Mouse (Mus musculus): ENCODE data around the gene Omd. TPM values are rescaled to one million over a fixed set of nuclear protein-coding genes. Genes with fewer than 3 reads are reported as not detected.
"Not testable (repeated sequence)": the region's sequence is repeated elsewhere in the genome, so short reads cannot be mapped to it uniquely, and the experiment has no call there.

Omd gene
- total RNA-seq (2015; ENCODE audit: low replicate concordance) (1.5 TPM in 1 of 2 replicates, not detected in the other), total RNA-seq (2017; ENCODE audit: low replicate concordance) (1.4 TPM in 1 of 2 replicates, not detected in the other)

DNA sequence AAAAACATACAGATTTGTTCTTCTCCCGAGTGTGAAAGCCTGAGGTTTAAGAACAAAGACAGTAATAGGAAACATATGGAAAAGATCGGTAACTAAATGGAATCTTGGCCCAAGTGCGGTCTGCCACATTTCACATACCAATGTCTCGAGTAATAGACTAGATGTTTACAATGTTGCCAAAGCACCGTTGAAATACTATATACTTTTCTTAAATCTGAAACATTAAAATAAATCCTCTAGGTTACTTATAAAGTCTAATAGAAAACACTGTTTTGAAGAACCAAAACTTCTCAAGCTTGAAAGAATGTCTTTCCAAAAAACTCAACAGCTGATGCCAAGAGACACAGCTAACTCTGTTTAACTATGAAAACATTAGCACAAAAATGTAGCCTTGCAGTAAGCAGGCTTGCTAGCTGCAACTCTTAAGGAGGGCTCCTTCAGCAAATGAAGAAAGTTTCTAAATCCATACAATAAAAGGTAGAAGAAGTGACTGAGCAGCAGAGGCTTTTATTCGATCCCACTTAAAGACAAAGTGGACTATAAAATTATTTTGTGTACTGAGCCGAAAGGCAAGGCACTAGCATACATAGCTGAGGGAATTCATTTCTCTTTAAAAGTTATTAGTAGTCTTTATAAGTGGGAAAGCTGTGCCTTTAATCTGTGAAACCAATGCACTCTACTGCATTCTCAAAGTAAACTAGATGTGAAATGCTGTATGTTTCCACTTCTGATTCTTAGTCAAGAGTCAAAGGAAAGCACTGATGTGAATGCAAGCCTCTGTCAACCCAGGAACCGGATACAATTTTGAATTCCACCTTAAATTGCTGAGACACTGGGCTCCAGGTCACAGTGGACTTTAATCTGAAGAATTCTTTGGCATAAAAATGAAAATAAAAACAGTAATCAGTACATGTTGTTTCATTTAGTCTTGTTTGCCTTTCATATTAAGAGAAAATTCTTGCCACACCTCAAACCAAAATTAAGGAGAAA lies at the start of gene Omd:
Gene Omd, plus strand, starts transcription at position 922 of the 990 bp plus-strand sequence.
- no peak for ATAC-seq (replicated peaks; ENCODE audit: low FRiP score, poor library complexity, severe bottlenecking)

DNA sequence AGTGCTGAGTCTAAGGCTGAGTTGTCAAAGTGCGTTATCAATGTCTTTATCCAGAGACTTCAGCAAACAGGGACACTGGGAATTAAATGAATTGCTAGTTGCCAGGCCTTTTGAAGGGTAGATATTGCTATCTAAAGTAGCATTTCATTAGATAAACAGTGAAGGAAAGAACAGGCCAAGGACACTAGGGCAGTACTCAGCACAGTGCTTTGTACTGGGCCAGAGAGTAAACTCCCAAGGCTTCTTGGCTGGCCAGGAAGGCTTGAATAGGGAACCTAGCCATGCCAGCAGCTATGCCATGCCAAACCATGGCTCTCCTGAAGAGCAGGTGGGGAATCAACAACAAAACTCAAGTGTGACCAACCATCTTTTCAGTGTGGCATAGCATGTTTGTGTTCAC lies 45.3 kb upstream of the Omd start:
- ATAC-seq (replicated peaks; ENCODE audit: low FRiP score, poor library complexity, severe bottlenecking) = no peak

DNA sequence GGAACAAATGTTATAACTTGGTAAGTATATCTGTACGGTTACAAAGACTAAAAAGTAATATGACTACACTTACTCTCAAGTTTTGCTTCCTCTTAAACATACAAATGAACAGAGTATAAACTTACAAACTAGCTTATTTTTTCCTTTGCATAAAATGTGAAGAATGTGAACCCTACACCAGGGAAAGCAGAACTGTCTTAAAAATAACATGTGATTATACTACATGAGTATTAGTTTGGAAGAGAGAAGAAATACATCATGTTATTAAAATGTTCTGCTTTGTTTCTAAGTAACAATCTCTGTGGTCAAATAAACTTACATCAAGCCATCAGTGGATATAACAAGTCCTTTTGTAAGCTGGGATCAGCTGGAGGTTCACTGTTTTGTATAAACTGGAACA lies 43.6 kb upstream of the Omd start:
- no peak for ATAC-seq (replicated peaks; ENCODE audit: low FRiP score, poor library complexity, severe bottlenecking)

DNA sequence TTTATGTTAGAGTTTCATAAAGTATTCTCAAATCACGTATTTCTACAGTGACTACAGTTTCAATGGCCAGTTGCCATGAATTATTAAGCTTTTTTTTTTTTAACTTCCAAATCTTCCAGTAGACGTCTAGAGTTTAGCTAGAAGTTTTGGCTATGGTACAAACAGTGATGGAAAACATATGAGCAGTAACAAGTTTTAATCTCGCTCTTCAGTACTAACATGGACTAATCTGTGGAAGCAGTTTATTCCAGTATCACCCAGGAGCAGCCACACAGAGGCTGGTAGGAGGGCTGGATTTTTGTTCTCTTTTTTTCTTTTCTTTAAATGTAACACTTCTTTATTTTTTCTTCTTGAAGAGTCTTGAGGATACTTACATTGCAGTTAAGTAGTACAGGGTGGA lies 38.0 kb upstream of the Omd start, which contains the start of gene Aspn:
Gene Aspn, plus strand, starts transcription at position 165 of the 400 bp plus-strand sequence.
- no peak for ATAC-seq (replicated peaks; ENCODE audit: low FRiP score, poor library complexity, severe bottlenecking)

DNA sequence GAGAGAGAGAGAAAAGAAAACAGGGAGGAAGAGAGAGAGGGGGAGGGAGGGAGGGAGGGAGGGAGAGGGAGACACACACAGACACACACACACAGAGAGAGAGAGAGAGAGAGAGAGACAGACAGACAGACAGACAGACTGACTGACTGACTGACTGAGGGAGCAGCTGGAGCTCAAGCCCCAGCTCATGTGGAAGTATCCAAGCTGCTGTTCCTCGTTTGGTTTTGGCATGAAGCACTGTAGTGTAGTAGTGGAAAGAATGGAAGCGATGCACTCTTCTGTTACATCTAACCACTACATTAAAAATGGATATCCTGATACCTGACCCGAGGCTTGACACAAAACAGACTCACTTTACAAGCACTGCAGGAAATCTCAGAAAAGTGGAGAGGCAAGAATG lies 36.6 kb upstream of the Omd start:
- no peak for ATAC-seq (replicated peaks; ENCODE audit: low FRiP score, poor library complexity, severe bottlenecking)

DNA sequence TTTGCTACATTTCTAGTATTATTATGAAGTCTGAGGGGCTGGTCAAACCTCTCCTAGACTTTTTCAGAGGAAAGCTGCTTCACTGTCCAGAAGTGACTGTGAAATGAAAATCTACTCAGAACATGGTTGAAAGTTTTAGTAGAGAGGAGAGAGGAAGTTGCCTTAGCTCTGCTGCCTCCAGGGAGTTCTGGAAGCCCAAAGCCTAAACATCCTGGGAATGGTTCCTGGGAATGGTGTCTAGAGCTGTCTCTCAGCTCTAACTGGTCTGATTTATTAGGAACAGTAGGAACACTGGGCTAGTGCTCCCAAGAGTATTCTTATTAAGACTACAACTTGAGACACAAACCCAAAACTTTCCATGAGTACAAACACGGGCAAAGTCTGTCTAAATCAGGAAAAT lies 35.7 kb upstream of the Omd start:
- no peak for ATAC-seq (replicated peaks; ENCODE audit: low FRiP score, poor library complexity, severe bottlenecking)

DNA sequence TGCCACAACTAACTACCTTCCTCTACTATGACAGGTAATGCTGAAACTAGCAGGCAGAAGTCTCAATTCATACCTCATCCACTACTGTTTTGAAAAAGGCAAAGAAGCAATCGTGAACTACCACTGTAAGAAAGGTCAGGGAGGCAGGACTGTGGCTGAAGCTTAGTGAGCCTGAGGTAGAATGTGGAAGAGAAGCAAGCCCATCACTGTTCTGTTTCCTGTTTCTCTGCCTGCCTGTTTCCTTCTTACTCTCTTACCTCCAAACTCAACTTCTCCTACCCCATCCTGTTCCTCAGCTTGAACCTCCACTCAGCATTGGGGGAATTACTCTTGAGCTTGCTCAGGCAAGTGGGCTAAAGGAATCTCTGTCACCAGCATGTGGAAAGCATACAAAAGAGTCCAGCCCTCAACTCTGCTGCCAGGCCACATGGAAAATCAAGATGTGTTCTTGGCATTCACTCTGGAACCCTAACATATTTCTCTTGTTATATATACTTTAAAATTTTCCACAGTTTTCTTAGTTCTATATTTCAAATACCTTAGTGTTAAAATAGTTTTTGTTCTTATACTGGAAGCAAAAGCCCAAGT lies 34.6 kb upstream of the Omd start:
- ATAC-seq (replicated peaks; ENCODE audit: low FRiP score, poor library complexity, severe bottlenecking) = no peak

DNA sequence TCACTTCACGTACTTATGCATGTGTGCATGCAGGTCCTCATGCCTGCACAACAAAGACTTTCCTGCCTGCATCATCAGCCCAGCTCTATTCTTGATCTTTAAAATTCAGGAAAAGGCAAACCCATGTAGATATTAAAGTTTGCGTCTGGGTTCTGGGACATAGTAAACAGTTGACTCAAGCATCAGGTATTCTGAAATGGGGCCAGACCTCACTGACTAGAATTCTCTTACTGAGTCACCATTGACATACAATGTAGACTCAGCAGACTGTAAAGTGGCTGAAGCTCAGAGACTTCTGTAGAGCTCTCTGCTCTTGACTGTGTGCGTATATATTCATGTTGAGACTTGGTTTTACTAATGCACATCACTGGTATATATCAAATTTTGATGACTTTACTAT lies 32.6 kb upstream of the Omd start:
- ATAC-seq (replicated peaks; ENCODE audit: low FRiP score, poor library complexity, severe bottlenecking) = no peak

DNA sequence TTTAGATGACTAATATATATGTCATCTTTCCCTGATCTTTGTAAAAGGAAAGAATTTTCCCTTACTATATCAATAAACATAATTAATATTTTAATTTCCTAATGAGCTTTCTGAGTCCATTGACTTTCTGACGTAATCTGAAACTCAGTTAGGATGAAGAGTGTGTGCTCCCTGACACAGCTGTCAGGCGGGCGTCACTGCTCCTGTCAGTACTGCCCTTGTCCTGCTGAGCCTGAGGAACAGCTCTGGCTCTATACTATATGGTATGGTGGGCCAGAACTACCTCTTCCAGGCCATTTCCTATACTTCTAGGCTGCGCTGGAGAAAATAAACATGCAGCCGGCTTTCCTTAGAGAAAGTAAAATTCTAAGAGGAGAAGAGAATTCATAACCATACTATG lies 27.7 kb upstream of the Omd start:
- ATAC-seq (replicated peaks; ENCODE audit: low FRiP score, poor library complexity, severe bottlenecking) = no peak

DNA sequence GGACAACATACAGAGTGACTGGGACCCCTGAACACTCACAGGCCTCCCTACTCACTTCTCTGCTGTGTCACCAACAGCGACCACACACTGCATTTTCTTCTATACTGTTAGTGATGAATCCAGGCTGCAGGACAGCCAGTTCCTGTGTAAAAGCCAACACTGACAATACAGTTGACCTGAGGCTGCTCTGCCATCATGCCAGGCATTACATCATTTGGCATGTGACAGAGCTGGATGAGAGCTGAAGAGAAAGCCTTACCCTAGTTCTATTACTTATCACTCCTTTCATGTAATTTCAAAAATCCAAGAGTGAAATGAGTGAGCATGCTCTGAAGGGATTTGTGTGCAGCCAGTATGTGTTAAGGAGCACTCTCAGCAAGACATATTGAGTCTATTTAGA lies 26.1 kb upstream of the Omd start:
- no peak for ATAC-seq (replicated peaks; ENCODE audit: low FRiP score, poor library complexity, severe bottlenecking)

DNA sequence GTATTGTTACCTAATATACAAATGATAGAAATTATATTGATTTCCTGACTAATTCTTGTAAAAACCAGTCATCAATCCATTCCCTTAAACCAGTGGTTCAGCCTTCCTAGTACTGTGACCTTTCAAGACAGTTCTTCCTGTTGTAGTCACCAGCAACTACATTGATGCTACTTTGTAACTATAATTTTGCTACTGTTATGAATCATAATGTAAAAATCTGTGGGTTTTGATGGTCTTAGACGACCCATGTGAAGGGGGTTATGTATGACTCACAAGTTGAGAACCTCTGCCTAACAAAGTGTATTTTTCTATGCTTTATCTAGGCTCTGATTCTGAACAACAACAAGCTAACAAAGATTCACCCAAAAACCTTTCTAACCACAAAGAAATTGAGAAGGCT lies 25.3 kb upstream of the Omd start:
- no peak for ATAC-seq (replicated peaks; ENCODE audit: low FRiP score, poor library complexity, severe bottlenecking)

DNA sequence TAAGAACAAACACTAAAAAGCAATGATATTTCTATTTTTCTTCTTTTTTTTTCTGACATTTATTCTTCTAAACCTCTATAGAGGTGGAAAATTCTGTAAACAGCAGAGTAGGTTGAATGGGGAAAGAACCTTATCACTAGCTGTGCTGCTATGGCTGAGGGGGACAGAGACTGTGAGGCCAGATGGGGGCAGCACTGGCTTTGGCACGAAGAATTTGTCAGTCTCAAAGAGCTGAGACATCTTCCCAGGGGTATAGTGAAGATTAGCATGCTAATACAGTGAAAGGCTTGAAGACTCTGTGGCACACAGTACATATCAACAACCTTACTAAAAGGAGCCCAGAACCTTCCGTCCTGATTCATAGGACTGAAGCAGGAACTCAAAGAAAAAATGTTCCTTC lies 23.1 kb upstream of the Omd start:
- no peak for ATAC-seq (replicated peaks; ENCODE audit: low FRiP score, poor library complexity, severe bottlenecking)

DNA sequence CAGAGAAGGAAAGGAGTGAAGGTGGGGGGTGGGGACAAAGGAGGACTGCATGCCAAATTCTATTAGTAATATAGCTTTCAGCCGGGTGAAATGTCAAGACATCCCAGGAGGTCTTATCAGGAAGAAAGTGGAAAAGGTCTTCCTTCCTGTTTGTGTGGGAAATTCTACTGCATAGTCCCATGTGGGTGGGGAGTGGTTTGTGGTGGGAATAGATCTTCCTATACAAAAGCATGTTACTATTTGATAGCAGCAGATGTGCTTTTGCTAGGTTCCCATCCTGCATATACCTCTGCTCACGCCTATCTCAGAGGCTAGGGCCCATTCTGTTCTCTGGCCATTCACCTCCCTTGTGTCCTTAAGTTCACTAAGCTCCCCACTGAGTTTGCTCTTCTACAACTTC lies 21.4 kb upstream of the Omd start:
- ATAC-seq (replicated peaks; ENCODE audit: low FRiP score, poor library complexity, severe bottlenecking) = no peak

DNA sequence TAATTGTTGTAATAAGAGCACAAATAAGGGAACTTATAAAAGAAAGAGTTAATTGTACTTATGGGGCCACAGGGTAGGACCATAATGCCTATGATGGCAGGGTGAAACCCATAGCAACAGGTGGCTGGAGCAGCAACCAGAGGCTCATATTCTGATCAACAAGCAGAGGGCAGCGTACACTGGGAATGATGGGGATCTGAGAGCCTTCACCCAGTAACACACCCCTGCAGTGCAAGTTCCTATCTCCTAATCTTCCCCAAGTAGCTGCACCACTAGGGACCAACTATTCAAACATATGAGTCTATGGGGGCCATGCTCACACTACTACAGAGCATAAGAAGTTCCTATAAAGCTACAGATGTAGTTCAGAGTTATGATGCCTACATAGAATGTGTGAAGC lies 17.9 kb upstream of the Omd start:
- ATAC-seq (replicated peaks; ENCODE audit: low FRiP score, poor library complexity, severe bottlenecking) = no peak

DNA sequence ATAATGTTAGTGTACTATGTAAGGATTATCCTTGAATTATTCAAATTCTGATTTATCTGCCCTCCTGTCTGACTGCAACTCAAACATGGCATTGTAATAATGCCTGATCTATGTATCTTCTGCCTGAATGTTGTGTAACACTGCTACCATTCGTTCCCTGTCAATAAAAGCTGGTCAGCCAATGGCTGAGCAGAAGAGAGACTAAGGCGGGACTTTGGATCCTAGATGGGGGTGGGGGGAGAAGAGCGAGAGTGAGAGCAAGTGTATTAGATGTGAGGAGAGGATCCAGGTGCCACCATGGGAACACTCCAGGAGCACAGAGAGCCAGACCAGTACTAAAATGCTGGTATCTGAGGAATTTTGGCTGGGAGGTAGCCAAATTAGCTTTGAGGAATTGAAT lies 11.9 kb upstream of the Omd start:
- no peak for ATAC-seq (replicated peaks; ENCODE audit: low FRiP score, poor library complexity, severe bottlenecking)

DNA sequence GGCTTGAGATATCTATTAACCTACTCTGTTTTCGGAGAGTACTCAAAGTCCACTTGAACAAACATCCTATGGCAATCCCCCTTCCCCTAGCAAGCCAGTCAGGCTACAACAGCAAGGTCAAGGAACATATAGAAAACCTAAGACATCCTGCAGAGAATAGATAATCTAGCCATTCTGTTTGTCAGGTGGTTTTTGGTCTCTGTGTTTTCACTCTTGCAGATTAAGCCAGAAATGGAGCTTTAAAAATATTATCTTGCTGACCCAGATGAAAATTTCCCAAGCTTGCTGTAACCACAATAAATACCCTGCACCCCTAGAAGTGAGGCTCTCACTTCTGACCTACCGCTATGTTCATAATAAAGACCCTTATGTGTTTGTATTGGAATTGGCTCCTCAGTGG lies 10.8 kb upstream of the Omd start:
- ATAC-seq (replicated peaks; ENCODE audit: low FRiP score, poor library complexity, severe bottlenecking) = peak; percentile 46

DNA sequence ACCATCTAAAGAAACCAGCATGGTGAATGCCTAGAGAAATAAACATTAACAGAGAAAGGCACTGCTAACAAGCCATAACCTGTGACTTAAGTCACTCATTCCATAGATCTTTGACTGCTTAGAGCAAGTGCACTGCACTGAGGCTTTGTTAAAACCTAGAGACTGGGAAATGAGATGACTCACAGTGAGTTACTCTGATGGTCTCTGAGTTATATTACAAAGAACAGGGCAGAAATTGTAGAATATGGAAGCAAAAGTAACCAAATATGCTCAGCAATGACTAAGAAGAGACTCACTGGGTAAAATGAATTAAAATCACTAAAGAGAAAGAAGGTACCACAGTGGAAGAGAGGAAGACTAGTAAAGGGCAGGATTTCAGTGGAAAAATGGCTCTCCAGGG lies 1.6 kb downstream of the Omd start:
- ATAC-seq (replicated peaks; ENCODE audit: low FRiP score, poor library complexity, severe bottlenecking) = no peak

DNA sequence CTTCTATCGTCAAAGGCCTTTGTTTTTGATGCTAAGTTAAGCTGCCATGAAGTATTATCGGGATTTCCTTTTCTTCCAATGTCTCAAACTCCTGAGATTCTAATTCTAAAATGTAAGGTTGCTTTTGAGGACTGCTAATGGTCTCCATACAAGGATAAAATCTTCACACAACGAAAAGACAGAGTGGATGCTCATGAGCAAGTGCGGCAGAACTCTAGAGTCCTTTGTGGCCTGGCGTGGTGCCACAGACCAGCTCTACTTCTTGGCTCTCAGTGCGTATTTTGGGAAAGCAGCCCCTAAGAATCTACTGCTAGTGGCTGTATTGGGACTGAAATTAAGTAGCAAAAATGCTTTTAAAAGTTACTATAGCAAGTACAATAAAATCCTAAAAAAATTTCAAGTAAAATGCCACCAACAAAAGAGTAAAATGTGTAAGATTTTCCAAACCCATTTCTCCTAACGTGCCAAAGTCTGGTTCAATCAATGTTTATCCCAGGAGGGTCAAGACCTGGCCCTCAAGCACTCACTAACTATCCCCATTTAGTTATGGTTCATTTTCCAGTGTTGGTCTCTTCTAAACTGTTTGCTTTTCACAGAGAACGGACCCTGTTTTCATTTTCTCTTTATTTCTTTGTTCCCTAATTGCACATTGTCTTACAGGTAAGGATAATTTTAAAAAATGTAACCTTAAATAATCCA lies 2.2 kb downstream of the Omd start:
- ATAC-seq (replicated peaks; ENCODE audit: low FRiP score, poor library complexity, severe bottlenecking) = no peak

DNA sequence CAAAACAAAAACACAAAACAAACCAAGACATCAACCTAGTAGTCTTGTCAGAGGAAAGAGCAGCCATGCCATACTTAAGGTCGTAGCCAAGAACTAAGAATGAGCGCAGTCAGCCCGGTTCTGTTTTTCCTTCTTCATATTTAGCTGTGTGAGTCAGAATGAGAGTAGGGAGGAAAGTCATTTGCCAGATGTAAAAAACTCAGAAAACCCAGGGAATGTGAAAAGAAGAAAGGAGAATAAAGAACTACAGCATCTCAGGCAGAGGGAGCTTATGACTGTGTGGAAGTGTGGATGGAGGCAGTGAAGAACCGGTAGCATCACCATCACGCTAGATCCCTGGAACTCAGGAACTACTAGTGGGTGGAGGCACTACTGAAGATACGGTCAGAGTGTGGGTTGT lies 3.8 kb downstream of the Omd start:
- no peak for ATAC-seq (replicated peaks; ENCODE audit: low FRiP score, poor library complexity, severe bottlenecking)

DNA sequence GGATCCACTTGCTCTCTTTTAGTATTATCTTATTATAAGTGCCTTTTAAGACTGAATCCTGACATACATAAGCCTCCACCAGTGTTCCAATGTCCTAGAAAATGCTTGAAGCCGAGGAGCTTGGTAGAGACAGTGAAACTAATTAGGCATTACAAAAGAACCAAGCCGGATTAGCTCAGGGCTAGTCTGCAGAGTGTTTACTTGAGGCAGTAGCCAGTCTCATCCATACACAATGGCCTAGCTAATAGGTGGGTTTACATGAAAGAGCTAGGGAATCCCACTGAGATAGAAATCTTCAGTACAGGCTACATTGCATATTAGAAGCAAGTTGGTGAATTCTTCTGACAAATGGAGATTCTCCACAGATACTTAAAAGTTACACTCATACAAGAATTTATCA lies 20.3 kb downstream of the Omd start:
- not testable (repeated sequence) for ATAC-seq (replicated peaks; ENCODE audit: low FRiP score, poor library complexity, severe bottlenecking)

DNA sequence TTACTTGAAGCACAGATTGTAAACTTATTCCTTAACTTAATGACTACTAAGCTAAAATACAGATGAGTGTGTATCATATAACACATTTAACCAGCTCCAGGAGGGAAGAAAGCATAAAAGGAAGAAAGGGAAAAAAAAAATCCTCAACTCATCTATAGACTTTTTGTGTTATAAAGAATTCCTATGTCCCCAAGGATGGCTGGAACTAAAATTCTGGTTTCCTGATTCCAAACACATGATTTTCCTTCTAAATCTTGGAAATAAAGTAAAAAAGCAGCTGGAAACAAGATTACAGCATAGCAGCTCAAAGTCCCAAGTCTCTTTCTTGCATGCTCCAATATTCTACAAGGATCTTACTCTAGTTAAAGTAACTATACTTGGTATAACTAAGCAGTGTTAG lies 21.3 kb downstream of the Omd start:
- ATAC-seq (replicated peaks; ENCODE audit: low FRiP score, poor library complexity, severe bottlenecking) = no peak
